ENCODE assay signal across 8 mouse cellular contexts in the genomic region with DNA sequence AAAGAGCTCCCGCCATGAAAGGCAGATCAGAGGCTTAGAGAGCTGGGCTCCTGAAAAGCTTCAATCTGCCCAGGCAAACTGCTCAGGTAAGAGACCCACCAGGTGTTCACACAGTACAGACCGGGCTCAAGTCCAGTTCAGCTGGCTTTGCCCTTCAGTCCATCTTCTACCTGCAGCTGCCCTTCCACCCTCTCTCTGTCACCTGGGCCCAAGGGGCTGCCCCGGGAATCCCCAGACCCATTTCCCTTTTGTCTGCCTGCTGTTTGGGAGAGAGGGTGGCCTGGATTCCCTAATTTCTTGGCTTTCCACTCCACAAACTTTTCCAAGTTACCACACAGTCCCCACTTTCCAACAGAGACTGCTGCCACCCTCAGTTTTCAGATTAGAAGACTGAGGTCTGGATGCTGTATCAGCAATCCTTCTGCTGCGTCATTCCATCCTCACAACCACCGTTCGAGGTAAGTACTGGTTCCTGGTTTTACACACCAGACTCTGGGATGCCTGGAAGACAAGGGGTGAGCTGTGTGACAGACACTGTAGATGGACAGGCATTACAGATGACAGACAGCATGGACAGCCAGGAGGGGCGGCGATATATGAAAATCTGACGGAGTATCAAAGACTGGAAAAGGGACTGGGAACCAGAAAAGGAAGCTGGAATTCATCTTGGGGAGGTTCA. TPM values are rescaled to one million over a fixed set of nuclear protein-coding genes. Genes with fewer than 3 reads are reported as not detected.
A peak's percentile ranks its signal among the peaks of the same experiment; 100 is the strongest.
DNase-seq lines count a peak whose midpoint lies in the region; ATAC-seq and TF ChIP-seq lines count a peak whose summit lies in the region.

A gene (plus strand): TSS at position 202 of the 679 bp plus-strand sequence.

- peak within 1 kb of the TSS; percentile 45 for H3K4me3 ChIP-seq in cortical plate, adult 2 months (ENCODE audit: insufficient read depth, low read length)
- H3K4me3 ChIP-seq in hindbrain, embryonic 16.5 days (ENCODE audit: low read length) = peak within 1 kb of the TSS; percentile 61
- peak within 1 kb of the TSS; percentile 73 for H3K4me3 ChIP-seq in small intestine, adult 2 months (ENCODE audit: low read depth, low read length)

- H3K9me3 ChIP-seq in hindbrain, embryonic 16.5 days (ENCODE audit: control insufficient read depth, low read length) = no peaks in the 10 kb centered on the region

- TF ChIP-seq POLR2A in cortical plate, adult 2 months (IDR thresholded peaks at IDR 0.05; ENCODE audit: extremely low read depth, insufficient read depth, low read length) = 0 out of 2 replicates have a peak, but pooled peaks have one; percentile 11
- no peak for TF ChIP-seq POLR2A in small intestine, adult 2 months (IDR thresholded peaks at IDR 0.05; ENCODE audit: low read depth, low read length)

- no peaks in the 10 kb centered on the region for H3K36me3 ChIP-seq in hindbrain, embryonic 16.5 days (ENCODE audit: control insufficient read depth, insufficient read depth, low read length)
- H3K36me3 ChIP-seq in small intestine, adult 2 months (ENCODE audit: control insufficient read depth, insufficient read depth, low read length) = no peaks in the 10 kb centered on the region

- in situ Hi-C loops in Patski (cut with MboI; ENCODE audit: low pct_unique_long_range_greater_than_20kb) = no loop called here

- peak; percentile 43 for DNase-seq in 3134 (ENCODE audit: extremely low read depth, insufficient read length, low spot score)
- no peak for DNase-seq in Patski (ENCODE audit: low read depth, low spot score)
- DNase-seq in gastrocnemius, adult 8-10 months (ENCODE audit: low spot score in 2 of 2) = no peak
- DNase-seq in left cerebral cortex, postnatal 10 days (ENCODE audit: extremely low spot score in 1 of 2, low spot score in 2 of 2) = peak in 1 of 2 experiments; percentile 23

- H3K4me2 ChIP-seq in hindbrain, embryonic 16.5 days (ENCODE audit: low read length) = peak within 1 kb of the TSS; percentile 86

- H3K4me1 ChIP-seq in cortical plate, adult 2 months (ENCODE audit: control insufficient read depth, insufficient read depth, low read length) = peaks cover 1% of the 10 kb centered on the region; the same call in 1 of the 2 replicates
- H3K4me1 ChIP-seq in hindbrain, embryonic 16.5 days (ENCODE audit: control insufficient read depth, insufficient read depth, low read depth, low read length) = peaks cover 29% of the 10 kb centered on the region
- peaks cover 5% of the 10 kb centered on the region for H3K4me1 ChIP-seq in small intestine, adult 2 months (ENCODE audit: control insufficient read depth, insufficient read depth, insufficient read length, low read length)

- no peak for TF ChIP-seq CTCF in Patski (IDR thresholded peaks at IDR 0.05)
- no peak for TF ChIP-seq CTCF in cortical plate, adult 2 months (IDR thresholded peaks at IDR 0.05; ENCODE audit: extremely low read depth, insufficient read depth, low read length)
- no peak for TF ChIP-seq CTCF in small intestine, adult 2 months (IDR thresholded peaks at IDR 0.05; ENCODE audit: extremely low read depth, insufficient read length, insufficient replicate concordance, low read depth, low read length)

- 22% methylated on average over 9 of the region's 9 CpGs for WGBS in hindbrain, embryonic 16.5 days
- WGBS in small intestine, adult 2 months = 16% methylated on average over 9 of the region's 9 CpGs

- POLR2A ChIA-PET in Patski (lab: Charles Lee) = interaction anchor here (0.8 to 1.3 kb wide), 2 partner anchors 40 to 65 kb away, joined by 3 read pairs; no protein-coding TSS in a partner anchor

- intact Hi-C loops in left cerebral cortex, postnatal 10 days (cut with DNase I) = loop anchor here (5.0 kb wide), 1 partner anchor 79 kb away; no protein-coding TSS in a partner anchor

- peak within 1 kb of the TSS; percentile 78 for H3K9ac ChIP-seq in hindbrain, embryonic 16.5 days (ENCODE audit: low read depth, low read length)

- ATAC-seq in Patski = no peak
- no peak for ATAC-seq in hindbrain, embryonic 16.5 days
- no peak for ATAC-seq in megakaryocyte, adult 5-6 weeks (ENCODE audit: poor library complexity, severe bottlenecking)

- no peaks in the 10 kb centered on the region for H3K27me3 ChIP-seq in Patski
- no peaks in the 10 kb centered on the region for H3K27me3 ChIP-seq in hindbrain, embryonic 16.5 days (replicated peaks; ENCODE audit: control insufficient read depth, insufficient read depth, low read length)
- H3K27me3 ChIP-seq in small intestine, adult 2 months (ENCODE audit: control insufficient read depth, insufficient read depth, low read length) = no peaks in the 10 kb centered on the region

- peak within 1 kb of the TSS; percentile 72 for H3K27ac ChIP-seq in cortical plate, adult 2 months (ENCODE audit: insufficient read depth, low read length)
- H3K27ac ChIP-seq in hindbrain, embryonic 16.5 days (ENCODE audit: low read depth, low read length) = peak within 1 kb of the TSS; percentile 98
- H3K27ac ChIP-seq in small intestine, adult 2 months (ENCODE audit: insufficient read depth, low read depth, low read length) = peak within 1 kb of the TSS; percentile 90

- CTCF ChIA-PET in Patski (lab: Charles Lee) = interaction anchor here (0.8 to 3.0 kb wide), 4 partner anchors 9 to 35 kb away, joined by 3 to 12 read pairs (median 4); no protein-coding TSS in a partner anchor

RNA-seq across cellular contexts. Expression of the gene that starts here (rescaled TPM):
- 76.8 TPM for polyA plus RNA-seq in Patski (2021)
- 21.0 and 21.3 TPM in 2 replicates for polyA plus RNA-seq in cortical plate, adult 2 months (2012; rRNA removed)
- 100 to 1,000 TPM; 137 to 160 (median 145) TPM for total RNA-seq in gastrocnemius, adult 8-10 months (2022)
- 16.5 and 20.2 TPM in 2 replicates for polyA plus RNA-seq in hindbrain, embryonic 16.5 days (2015; fragmentation: Nextera tagmentation; extraction: Ambion mirVana)
- total RNA-seq in left cerebral cortex, postnatal 10 days (2021) = 10 to 100 TPM; 35.8 to 35.9 TPM
- total RNA-seq in megakaryocyte, adult 5-6 weeks (2015) = 23.5 and 24.1 TPM in 2 replicates
- 21.6 and 26.5 TPM in 2 replicates for total RNA-seq in megakaryocyte, adult 5-6 weeks (2017)
- polyA plus RNA-seq in small intestine, adult 2 months (2012; rRNA removed) = 12.2 and 20.4 TPM in 2 replicates
